Mouse (Mus musculus) spleen, adult 2 months (tissue): ENCODE measurements around the gene Gosr1.

Source experiments
- CTCF ChIP-seq: fragments of 200-500 bp; IDR thresholded peaks from 2 replicates; pipeline ENCODE4 v1.5.1; 2011; ENCODE audit warnings: mild to moderate bottlenecking, inconsistent platforms; ENCODE audit not compliant: insufficient read depth, insufficient read length, insufficient replicate concordance; ENCODE audit errors: extremely low read depth
- POLR2A ChIP-seq: fragments of 200-500 bp; IDR thresholded peaks from 2 replicates; pipeline ENCODE4 v1.6.1; 2011; ENCODE audit warnings: low read depth, low read length, inconsistent platforms

GRCm38 (mm10) chr11:76717000-76717399, 46.4 kb downstream of the Gosr1 start:
- TF ChIP-seq CTCF (no peak), POLR2A (no peak)
